Mouse (Mus musculus): Measurements from ENCODE around the gene Tk2. TPM values are rescaled to one million over a fixed set of nuclear protein-coding genes. Genes with fewer than 3 reads are reported as not detected.

Tk2 gene
- total and polyA plus RNA-seq, 2 experiments from 2014 or later, result 45.1 to 46.7 TPM

DNA sequence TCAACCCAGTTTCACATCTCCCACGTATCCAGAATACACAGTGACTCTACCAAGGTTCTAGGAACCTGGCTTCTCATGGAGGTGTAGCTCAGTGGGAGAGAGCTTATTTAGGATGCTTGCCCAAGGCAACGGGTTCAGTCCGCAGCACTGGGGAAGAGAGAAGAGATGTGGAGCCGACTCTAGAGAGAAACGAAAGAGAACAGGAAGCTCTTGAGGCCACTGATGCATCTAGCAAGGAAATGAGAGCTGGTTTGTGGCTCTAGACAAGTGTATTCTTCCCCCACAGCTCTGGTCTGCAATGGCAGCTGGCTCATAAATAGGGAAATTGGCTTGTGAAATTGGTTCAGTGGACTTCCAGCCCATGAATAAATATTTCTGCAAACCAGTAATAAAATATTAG lies 48.6 kb downstream of the Tk2 start:
- 75% methylated on average over 5 of the region's 5 CpGs for WGBS
- Histone ChIP-seq H3K9ac (replicated peaks; ENCODE audit: low read length) (no peak overlapping the region), H3K36me3 (ENCODE audit: insufficient read depth, low read length) (no peaks in the 10 kb centered on the region), H3K27me3 (ENCODE audit: insufficient read depth, low read length) (no peaks in the 10 kb centered on the region), H3K27ac (no peak overlapping the region), H3K4me3 (ENCODE audit: low read length) (no peak overlapping the region), H3K9me3 (ENCODE audit: low read length) (no peaks in the 10 kb centered on the region), H3K4me1 (ENCODE audit: insufficient read depth, low read length) (no peaks in the 10 kb centered on the region), H3K4me2 (ENCODE audit: low read depth, low read length) (no peak overlapping the region)
- no peak for DNase-seq (ENCODE audit: low spot score)
- no peak for TF ChIP-seq CTCF (IDR thresholded peaks at IDR 0.05; ENCODE audit: low read depth)
- no peak for ATAC-seq

DNA sequence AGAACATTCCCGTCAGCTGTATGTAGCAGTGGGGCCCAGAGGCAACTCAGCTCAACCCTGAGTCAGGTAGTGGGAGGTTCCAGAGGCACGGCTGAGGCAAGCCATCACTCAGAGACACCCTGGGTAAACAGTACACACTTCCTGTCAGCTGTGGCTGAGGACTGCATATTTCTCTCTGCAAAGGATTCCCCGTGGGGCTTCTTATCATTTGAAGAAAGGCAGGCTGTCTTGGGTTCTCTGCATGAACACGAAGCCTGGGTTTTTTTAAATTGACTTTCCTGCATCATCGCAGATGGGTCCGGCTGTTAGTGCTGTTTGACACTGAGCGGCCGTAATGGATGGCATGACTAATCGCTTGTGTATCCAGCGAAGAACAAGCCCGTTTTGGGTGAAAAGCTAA lies 56.9 kb downstream of the Tk2 start:
- Histone ChIP-seq H3K36me3 (ENCODE audit: insufficient read depth, low read length) (no peaks in the 10 kb centered on the region), H3K4me3 (ENCODE audit: low read length) (no peak overlapping the region), H3K9me3 (ENCODE audit: low read length) (no peaks in the 10 kb centered on the region), H3K27ac (peak overlapping the region; percentile 48; the same call in 1 of the 2 replicates), H3K27me3 (ENCODE audit: insufficient read depth, low read length) (no peaks in the 10 kb centered on the region), H3K4me2 (ENCODE audit: low read depth, low read length) (no peak overlapping the region), H3K9ac (replicated peaks; ENCODE audit: low read length) (0 out of 2 replicates have a peak overlapping the region, but pooled peaks have one; percentile 2), H3K4me1 (ENCODE audit: insufficient read depth, low read length) (no peaks in the 10 kb centered on the region)
- peak; percentile 81 for ATAC-seq
- 14% methylated on average over 11 of the region's 11 CpGs for WGBS
- TF ChIP-seq CTCF (IDR thresholded peaks at IDR 0.05; ENCODE audit: low read depth), result no peak
- DNase-seq (ENCODE audit: low spot score), result peak; percentile 54

DNA sequence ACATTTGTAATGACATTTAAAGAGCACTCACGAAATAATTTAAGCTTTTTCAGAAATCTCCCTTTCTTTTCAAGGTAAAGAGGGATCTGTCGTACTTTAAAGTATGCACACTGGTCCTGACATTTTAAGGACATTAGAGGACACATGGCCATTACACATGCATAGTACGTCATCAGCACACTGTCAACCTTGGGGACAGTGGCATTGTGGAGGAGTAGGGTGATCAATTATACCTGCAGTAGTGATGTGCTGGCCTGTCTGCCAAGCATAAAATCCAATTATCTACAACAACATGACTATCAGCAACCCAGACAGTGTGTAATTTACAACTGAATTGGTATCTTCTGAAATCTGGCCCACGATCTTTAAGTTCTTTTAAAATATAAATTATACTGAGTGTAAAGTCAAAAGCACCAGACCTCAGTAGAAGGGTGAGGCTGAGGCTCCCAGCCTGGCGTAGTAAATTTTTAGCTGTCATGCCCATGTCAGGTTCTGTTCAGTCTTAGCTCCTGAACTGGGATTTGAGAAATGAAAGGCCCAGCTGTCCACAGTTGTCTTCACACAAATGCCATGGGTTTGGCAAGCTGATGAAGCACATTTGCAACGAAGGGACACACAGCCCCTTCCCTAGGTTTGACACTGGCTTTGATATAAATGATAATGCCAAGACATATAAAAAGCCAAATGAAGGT lies 57.4 kb downstream of the Tk2 start:
- TF ChIP-seq CTCF (IDR thresholded peaks at IDR 0.05; ENCODE audit: low read depth), result no peak
- ATAC-seq, result peak; percentile 33; the same call in 1 of the 2 replicates
- no peaks in the 10 kb centered on the region for H3K9me3 ChIP-seq (ENCODE audit: low read length)
- peak overlapping the region; percentile 48; the same call in 1 of the 2 replicates for H3K27ac ChIP-seq
- no peak overlapping the region for H3K4me3 ChIP-seq (ENCODE audit: low read length)
- no peaks in the 10 kb centered on the region for H3K36me3 ChIP-seq (ENCODE audit: insufficient read depth, low read length)
- no peak overlapping the region for H3K9ac ChIP-seq (replicated peaks; ENCODE audit: low read length)
- DNase-seq (ENCODE audit: low spot score), result no peak
- no peak overlapping the region for H3K4me2 ChIP-seq (ENCODE audit: low read depth, low read length)
- no peaks in the 10 kb centered on the region for H3K27me3 ChIP-seq (ENCODE audit: insufficient read depth, low read length)
- no peaks in the 10 kb centered on the region for H3K4me1 ChIP-seq (ENCODE audit: insufficient read depth, low read length)
- WGBS, result 58% methylated on average over 6 of the region's 6 CpGs

DNA sequence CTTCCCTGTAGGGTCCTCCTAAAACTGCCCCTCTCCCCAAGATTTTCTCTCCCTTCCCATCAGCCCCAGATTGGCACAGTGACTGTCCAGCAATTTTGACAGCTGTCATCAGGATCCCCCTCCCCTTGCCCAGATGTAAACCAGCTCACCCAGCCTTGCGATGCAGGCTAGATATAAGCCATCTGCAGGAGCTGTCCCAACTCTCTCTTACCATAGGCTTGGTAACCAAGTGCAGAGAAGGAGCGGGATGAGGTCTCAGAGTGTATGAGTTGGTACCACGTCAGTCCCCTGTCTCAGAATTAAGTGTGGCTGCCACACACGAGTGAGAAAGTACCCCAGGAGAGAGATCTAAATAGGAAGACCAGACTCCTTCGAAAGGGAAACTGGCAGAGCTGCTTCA lies 59.9 kb downstream of the Tk2 start:
- no peaks in the 10 kb centered on the region for H3K9me3 ChIP-seq (ENCODE audit: low read length)
- H3K27ac ChIP-seq, result no peak overlapping the region
- ATAC-seq (no peak), DNase-seq (ENCODE audit: low spot score) (no peak)
- H3K4me2 ChIP-seq (ENCODE audit: low read depth, low read length), result no peak overlapping the region
- no peak overlapping the region for H3K4me3 ChIP-seq (ENCODE audit: low read length)
- no peaks in the 10 kb centered on the region for H3K27me3 ChIP-seq (ENCODE audit: insufficient read depth, low read length)
- 72% methylated on average over 5 of the region's 5 CpGs for WGBS
- H3K9ac ChIP-seq (replicated peaks; ENCODE audit: low read length), result no peak overlapping the region
- no peak for TF ChIP-seq CTCF (IDR thresholded peaks at IDR 0.05; ENCODE audit: low read depth)
- no peaks in the 10 kb centered on the region for H3K4me1 ChIP-seq (ENCODE audit: insufficient read depth, low read length)
- no peaks in the 10 kb centered on the region for H3K36me3 ChIP-seq (ENCODE audit: insufficient read depth, low read length)

DNA sequence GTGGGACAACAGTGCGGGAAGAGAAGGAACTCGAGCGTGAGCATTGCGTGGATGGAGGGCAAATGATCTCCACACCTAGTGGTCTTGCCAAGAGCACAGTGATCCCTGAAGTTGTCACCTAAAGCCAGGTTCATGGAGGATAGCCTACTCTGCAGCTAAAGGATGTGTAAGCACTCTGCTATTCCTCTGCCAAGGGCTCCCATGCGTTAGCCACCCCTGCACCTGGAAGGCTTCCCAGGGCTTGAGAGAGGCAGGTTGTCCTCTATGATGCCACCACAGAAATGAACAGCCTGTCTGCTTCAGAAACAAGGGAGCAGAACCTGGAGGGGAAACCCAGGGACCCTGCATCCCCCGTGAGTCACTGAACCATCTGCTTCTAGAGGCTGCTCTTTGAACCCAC lies 60.7 kb downstream of the Tk2 start:
- H3K36me3 ChIP-seq (ENCODE audit: insufficient read depth, low read length), result no peaks in the 10 kb centered on the region
- H3K4me1 ChIP-seq (ENCODE audit: insufficient read depth, low read length), result no peaks in the 10 kb centered on the region
- no peaks in the 10 kb centered on the region for H3K9me3 ChIP-seq (ENCODE audit: low read length)
- DNase-seq (ENCODE audit: low spot score) (no peak), ATAC-seq (no peak)
- TF ChIP-seq CTCF (IDR thresholded peaks at IDR 0.05; ENCODE audit: low read depth), result no peak
- no peak overlapping the region for H3K4me2 ChIP-seq (ENCODE audit: low read depth, low read length)
- no peak overlapping the region for H3K27ac ChIP-seq
- WGBS, result 91% methylated on average over 6 of the region's 6 CpGs
- no peak overlapping the region for H3K4me3 ChIP-seq (ENCODE audit: low read length)
- no peak overlapping the region for H3K9ac ChIP-seq (replicated peaks; ENCODE audit: low read length)
- H3K27me3 ChIP-seq (ENCODE audit: insufficient read depth, low read length), result no peaks in the 10 kb centered on the region

DNA sequence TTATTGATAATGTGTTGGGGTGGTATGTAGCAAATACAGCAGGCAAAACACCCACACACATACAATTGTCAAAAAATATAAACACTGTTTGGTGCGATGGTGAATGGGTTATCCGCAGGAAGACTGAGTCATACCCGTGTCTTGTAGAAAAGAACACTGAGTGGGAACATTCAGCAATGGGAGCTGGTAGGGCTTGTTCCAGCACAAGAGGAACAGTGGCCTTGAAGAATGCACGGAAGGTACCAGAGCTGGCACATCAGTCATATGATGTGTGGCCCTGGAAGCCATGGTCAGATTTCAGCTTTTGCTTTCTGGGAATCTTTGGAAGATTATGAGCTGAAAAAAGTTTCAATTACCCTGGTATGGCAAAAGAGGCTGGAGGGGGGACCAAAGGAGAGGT lies 61.5 kb downstream of the Tk2 start:
- Histone ChIP-seq H3K36me3 (ENCODE audit: insufficient read depth, low read length) (no peaks in the 10 kb centered on the region), H3K9me3 (ENCODE audit: low read length) (no peaks in the 10 kb centered on the region), H3K9ac (replicated peaks; ENCODE audit: low read length) (no peak overlapping the region), H3K27ac (no peak overlapping the region), H3K27me3 (ENCODE audit: insufficient read depth, low read length) (no peaks in the 10 kb centered on the region), H3K4me2 (ENCODE audit: low read depth, low read length) (no peak overlapping the region), H3K4me1 (ENCODE audit: insufficient read depth, low read length) (no peaks in the 10 kb centered on the region), H3K4me3 (ENCODE audit: low read length) (no peak overlapping the region)
- DNase-seq (ENCODE audit: low spot score) (no peak), ATAC-seq (no peak)
- no peak for TF ChIP-seq CTCF (IDR thresholded peaks at IDR 0.05; ENCODE audit: low read depth)
- WGBS, result 95% methylated on average over 4 of the region's 4 CpGs

DNA sequence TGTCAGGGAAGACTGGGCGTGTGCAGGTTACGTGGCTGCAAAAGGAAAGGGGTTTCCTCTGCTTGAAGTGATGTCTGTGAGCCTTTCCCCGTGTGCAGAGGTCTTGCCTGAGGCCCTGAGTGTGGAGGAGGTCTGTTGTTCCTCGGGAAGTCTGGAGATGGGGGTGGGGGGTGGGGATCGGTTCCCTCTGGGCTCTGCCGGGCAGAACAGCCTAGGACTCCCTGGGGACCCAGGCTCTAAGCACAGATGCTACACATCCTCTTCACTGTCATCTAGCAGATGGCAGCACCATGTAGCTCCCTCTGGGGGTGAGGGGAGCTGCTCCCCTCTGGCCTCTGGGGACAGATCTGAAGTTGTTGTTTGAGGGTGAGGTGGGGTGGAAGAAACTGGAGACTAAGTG lies 63.5 kb downstream of the Tk2 start:
- no peak overlapping the region for H3K4me3 ChIP-seq (ENCODE audit: low read length)
- no peaks in the 10 kb centered on the region for H3K9me3 ChIP-seq (ENCODE audit: low read length)
- ATAC-seq (no peak; the same call in 1 of the 2 replicates), DNase-seq (ENCODE audit: low spot score) (peak; percentile 15)
- TF ChIP-seq CTCF (IDR thresholded peaks at IDR 0.05; ENCODE audit: low read depth), result no peak
- H3K4me2 ChIP-seq (ENCODE audit: low read depth, low read length), result no peak overlapping the region
- WGBS, result 37% methylated on average over 6 of the region's 6 CpGs
- no peak overlapping the region for H3K9ac ChIP-seq (replicated peaks; ENCODE audit: low read length)
- H3K36me3 ChIP-seq (ENCODE audit: insufficient read depth, low read length), result no peaks in the 10 kb centered on the region
- H3K4me1 ChIP-seq (ENCODE audit: insufficient read depth, low read length), result no peaks in the 10 kb centered on the region
- no peaks in the 10 kb centered on the region for H3K27me3 ChIP-seq (ENCODE audit: insufficient read depth, low read length)
- no peak overlapping the region for H3K27ac ChIP-seq

All from hindbrain, postnatal 0 days (tissue).